Mouse (Mus musculus) bone marrow, adult 2 months (tissue): ENCODE data around the gene Npm1. TPM values are rescaled to one million over a fixed set of nuclear protein-coding genes. Genes with fewer than 3 reads are reported as not detected.

Experiments
- H3K27ac ChIP-seq: fragments of 200-500 bp; 2 replicates; pipeline ENCODE4 v1.5.1; 2012; ENCODE audit warnings: low read depth, mild to moderate bottlenecking, control low read depth, inconsistent platforms, low read length; ENCODE audit not compliant: control insufficient read depth, poor library complexity, insufficient read depth
- H3K4me1 ChIP-seq: fragments of 200-500 bp; 2 replicates; pipeline ENCODE4 v1.6.1; 2011; ENCODE audit warnings: low read length; ENCODE audit not compliant: control insufficient read depth, insufficient read depth
- H3K4me3 ChIP-seq: fragments of 200-500 bp; replicated peaks from 2 replicates; pipeline ENCODE3; 2011; ENCODE audit warnings: mild to moderate bottlenecking, low read depth, low read length, control low read depth; ENCODE audit not compliant: control insufficient read depth
- CTCF ChIP-seq: fragments of 200-500 bp; IDR thresholded peaks from 2 replicates; pipeline ENCODE4 v1.5.1; 2011; ENCODE audit warnings: low read length, control low read depth; ENCODE audit not compliant: control insufficient read depth, insufficient read depth
- POLR2A ChIP-seq: fragments of 200-500 bp; IDR thresholded peaks from 2 replicates; pipeline ENCODE4 v1.6.1; 2011; ENCODE audit warnings: low read depth, mild to moderate bottlenecking, control low read depth, low read length, borderline replicate concordance; ENCODE audit not compliant: control insufficient read depth
- WGBS: fragments of 180-500 bp; shearing (Covaris S2); methylation state at CpG from one replicate; pipeline ENCODE4 v1.1.7; 2018; 5-methylcytosine and 5-hydroxymethylcytosine counted together
- polyA plus RNA-seq: library from polyadenylated mRNA; stranded (reverse); fragments of >200 nt; gene quantifications from 2 replicates; pipeline ENCODE4 v1.2.4, GENCODE M21; 2011; ENCODE audit warnings: low replicate concordance; ENCODE audit not compliant: missing spikeins, insufficient read depth, insufficient read length

Npm1 gene
- polyA plus RNA-seq, 1 experiment, result 1,387 TPM

DNA sequence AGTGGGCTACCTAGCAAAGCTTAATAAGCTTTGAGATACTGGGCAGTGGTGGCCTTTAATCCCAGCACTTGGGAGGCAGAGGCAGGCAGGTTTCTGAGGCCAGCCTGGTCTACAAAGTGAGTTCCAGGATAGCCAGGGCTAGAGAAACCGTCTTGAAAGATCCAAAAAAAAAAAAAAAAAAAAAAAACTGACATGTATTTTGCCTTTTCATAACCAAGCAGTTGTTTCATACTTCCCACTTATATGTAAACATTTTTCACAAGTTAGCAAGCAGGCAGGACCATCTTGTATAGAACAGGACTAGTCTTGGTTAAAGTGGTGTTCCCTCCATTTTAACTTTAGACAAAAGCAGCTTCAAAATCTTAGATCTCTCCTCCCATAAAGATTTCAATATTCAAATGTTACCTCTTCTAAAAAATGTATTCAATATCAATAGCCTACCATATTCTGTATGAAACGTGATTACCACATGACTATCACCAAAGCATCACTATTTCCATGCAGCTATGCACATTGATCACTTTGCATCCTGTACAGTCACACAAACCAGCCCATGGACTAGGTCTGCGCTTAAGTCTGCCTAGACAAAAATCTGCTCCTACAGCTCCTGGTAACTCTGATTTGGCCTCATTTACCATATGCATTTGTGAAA, 11.8 kb downstream of the Npm1 start:
- Histone ChIP-seq H3K27ac (no peak overlapping the region), H3K4me3 (no peak overlapping the region), H3K4me1 (no peaks in the 10 kb centered on the region)
- 71% methylated on average over 3 of the region's 3 CpGs for WGBS
- TF ChIP-seq CTCF (no peak), POLR2A (no peak)

DNA sequence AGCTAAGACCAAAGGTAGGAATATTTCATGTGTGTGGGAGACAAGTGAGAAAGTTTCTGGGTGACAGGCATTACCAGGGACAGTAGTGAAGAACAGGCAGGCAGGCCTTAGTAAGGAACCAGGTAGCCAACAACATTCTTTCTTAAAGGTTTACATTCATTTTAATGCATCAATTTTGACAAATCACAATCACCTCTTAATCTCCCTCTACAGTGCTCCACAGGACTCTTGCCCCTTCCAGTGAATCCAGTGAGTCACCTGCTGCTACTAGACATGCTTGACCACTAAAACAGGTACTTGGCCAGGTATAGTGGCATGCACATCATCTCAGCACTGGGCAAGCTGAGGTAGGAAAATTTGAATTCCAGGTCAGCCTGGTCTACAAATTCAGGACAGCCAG, 12.6 kb downstream of the Npm1 start:
- TF ChIP-seq CTCF (no peak), POLR2A (no peak)
- H3K27ac ChIP-seq, result no peak overlapping the region
- H3K4me3 ChIP-seq, result no peak overlapping the region
- H3K4me1 ChIP-seq, result no peaks in the 10 kb centered on the region

DNA sequence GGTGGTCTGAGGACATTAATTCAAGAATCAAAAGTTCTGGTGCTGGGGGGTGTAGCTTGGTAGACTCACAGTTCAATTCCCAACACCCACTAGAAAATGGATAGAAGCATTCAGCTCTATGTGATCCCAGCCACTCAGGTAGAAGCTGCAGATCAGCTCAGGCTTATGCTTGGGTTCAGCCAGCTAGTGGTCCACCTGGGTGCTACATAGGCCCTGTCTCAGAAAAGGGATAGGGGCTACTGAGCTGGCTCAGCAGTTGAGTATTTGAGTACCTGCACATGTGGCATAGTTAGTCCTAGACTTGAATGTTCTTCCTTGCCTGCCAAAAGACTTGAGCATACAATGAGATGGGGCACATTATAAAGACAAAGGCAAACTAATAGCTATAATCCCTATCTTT, 13.6 kb downstream of the Npm1 start:
- no peak for TF ChIP-seq CTCF
- TF ChIP-seq POLR2A, result no peak

DNA sequence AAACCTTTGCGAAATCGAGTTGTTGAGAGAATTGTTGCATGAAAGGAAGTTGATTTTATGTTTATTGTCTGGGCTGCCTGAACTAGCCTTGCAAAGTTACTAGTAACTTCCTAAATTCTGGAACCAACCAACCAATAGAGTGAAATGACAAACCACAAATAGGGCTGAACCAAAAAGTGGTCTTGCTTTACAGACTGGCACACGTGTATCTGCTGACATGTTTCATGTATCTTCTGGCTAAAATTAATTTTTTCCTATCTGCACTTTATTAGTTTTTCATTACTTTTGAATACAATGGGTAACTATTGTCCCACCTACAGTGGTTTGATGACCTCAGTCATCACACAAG, 13.9 kb downstream of the Npm1 start:
- Histone ChIP-seq H3K4me3 (no peak overlapping the region), H3K4me1 (no peaks in the 10 kb centered on the region), H3K27ac (no peak overlapping the region)
- WGBS, result 19% methylated on average over 3 of the region's 3 CpGs
- TF ChIP-seq CTCF (no peak), POLR2A (no peak)

More for the DNA sequence above, 13.6 kb downstream of the Npm1 start:
- Histone ChIP-seq H3K27ac (no peak overlapping the region), H3K4me3 (no peak overlapping the region), H3K4me1 (no peaks in the 10 kb centered on the region)

DNA sequence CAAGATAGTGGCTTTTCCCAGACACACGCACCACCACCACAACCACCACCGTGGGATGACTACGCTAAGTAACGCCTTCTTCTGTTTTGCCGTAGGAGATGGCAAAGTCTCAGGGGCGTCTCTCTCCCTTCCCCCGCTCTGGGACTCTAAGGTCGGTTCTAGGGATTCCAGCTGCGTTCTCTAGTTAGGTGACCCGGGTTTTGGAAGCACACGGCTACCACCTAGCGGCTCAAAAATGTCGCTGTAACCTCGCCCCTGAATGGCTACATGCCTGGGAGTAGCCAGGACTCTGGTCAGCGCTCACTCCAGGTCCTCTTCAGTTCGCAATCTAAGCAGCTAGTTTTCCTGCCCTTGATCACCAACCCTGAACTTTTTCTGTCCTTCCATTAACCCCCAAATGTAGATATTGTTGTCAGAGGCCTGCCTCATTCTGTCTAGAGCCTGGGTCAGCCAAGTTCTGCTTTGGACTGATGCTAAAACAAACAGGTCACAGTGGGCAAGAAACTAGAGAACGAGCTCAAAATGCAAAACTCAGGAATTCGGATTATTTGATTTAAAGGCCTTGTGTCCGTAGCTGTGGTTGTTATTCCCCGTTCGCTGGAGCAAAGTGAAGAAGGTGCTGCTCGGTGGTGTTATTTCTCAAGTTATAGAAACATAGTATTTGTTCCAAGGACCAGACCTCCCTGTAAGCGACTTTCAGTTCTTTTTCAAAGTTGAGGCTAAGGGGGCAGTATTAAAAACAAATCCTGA, 14.5 kb downstream of the Npm1 start:
- WGBS, result 17% methylated on average over 23 of the region's 23 CpGs
- Histone ChIP-seq H3K4me1 (no peaks in the 10 kb centered on the region), H3K27ac (no peak overlapping the region), H3K4me3 (no peak overlapping the region)
- TF ChIP-seq CTCF, result peak; percentile 68
- TF ChIP-seq POLR2A, result no peak

DNA sequence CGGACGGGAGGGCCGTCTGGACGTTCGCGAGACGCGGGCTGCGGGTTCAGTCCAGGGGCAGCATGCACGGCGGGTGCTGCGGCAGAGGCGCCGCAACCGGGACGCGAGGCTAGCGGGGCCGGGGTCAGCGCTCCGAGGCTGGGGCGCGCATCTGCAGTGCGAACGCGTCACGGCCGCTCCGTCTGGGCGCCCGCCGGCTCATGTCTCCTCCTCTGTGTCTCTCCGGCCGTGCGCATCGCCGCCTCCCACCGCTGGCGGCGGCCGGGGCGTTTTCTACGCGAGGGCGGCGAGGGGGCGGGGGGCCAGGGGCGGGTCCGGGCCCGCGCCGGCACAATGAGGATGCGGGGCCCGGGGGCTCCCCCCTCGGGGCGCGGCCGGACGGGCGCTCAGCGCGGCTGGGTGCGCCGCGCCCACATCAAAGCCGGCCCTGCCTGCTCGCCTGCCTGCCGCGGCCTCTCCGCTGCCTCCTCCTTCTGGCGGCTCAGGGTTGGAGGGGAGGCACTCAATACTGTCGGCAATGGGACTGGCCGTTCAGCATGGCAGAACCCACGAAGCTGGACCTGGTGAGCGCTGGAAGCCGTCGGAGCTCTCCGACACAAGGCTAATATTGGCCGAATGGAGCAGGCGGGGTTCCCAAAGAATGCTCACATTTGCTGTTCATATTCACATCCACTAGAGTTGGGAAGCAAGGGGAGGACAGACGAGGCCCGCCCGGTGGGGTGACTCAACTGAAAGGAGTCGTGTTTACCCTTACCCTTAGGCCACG, 15.3 kb downstream of the Npm1 start:
- no peak overlapping the region for H3K27ac ChIP-seq
- TF ChIP-seq CTCF (no peak), POLR2A (no peak)
- no peak overlapping the region for H3K4me3 ChIP-seq
- under 1% methylated on average over 84 of the region's 85 CpGs for WGBS
- no peaks in the 10 kb centered on the region for H3K4me1 ChIP-seq

DNA sequence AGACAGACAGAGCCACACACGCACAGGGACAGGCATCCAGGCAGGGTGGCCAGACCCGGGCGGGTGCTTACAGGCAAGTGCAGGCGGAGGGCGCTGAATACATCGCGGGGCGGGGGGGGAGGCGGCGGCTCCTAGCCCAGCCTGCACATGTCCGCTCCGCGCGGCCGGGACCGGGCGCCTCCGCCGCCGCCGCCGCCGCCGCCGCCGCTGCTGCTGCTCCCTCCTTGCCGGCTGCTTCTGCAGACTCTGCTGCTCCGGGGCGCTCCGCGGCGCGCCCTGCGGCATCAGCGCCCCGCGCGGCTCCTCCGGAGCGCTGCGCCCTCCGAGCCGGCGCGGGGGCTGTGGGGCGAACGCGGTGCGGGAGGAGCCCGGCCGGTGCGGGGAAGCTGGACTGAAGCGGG, 15.8 kb downstream of the Npm1 start, which contains the start of gene Fgf18:
TSS of gene Fgf18 (minus strand) at position 230 of the 401 bp plus-strand sequence.
- under 1% methylated on average over 52 of the region's 53 CpGs for WGBS
- Histone ChIP-seq H3K4me3 (no peak within 1 kb of the TSS), H3K4me1 (no peaks in the 10 kb centered on the region), H3K27ac (no peak within 1 kb of the TSS)
- no peak for TF ChIP-seq POLR2A
- no peak for TF ChIP-seq CTCF

DNA sequence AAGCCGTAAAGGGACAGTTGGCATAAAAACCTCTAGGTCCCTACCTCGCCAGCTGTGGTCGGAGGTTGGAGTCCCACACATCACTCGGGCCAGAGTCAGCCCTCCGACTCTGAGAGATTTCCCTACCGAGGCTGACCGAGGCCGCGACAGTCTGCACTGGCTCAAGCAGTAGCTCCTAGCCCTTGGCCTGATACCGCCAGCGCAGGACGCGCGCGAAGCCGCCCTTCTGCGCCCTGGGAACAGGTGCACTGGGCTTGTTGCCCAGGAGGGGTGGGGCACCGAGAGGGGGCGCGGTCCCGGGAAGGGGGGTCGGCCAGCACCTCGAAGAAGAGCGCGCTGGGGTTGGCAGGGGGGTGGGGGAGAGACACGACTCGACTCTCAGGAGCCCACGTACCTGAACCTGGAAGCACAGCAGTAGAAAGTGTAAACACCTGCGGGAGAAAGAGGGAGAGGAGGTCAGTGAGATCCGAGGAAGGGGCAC, 16.3 kb downstream of the Npm1 start:
- Histone ChIP-seq H3K27ac (no peak overlapping the region), H3K4me1 (no peaks in the 10 kb centered on the region), H3K4me3 (no peak overlapping the region)
- WGBS, result 4% methylated on average over 30 of the region's 30 CpGs
- no peak for TF ChIP-seq CTCF
- no peak for TF ChIP-seq POLR2A
